Mouse (Mus musculus) intestine, embryonic 15.5 days (tissue): ENCODE results near the gene Pik3cg. TPM values are rescaled to one million over a fixed set of nuclear protein-coding genes. Genes with fewer than 3 reads are reported as not detected.

Experiments
- ATAC-seq: fragments of 200-750 bp; cut with Nextera tagmentation; 2 replicates; pipeline ENCODE4 v1.8.0; 2017; ENCODE audit warnings: moderate TSS enrichment, moderate library complexity
- H3K27ac ChIP-seq: fragments of 300-500 bp; sonication (generic); 2 replicates; pipeline ENCODE4 v1.5.1; 2015; ENCODE audit warnings: mild to moderate bottlenecking, inconsistent platforms
- H3K27me3 ChIP-seq: fragments of 300-500 bp; sonication (generic); replicated peaks from 2 replicates; pipeline ENCODE4 v1.6.1; 2015; ENCODE audit warnings: inconsistent platforms
- H3K36me3 ChIP-seq: fragments of 300-500 bp; sonication (generic); 2 replicates; pipeline ENCODE4 v1.6.1; 2015; ENCODE audit warnings: inconsistent platforms
- H3K4me1 ChIP-seq: fragments of 300-500 bp; sonication (generic); replicated peaks from 2 replicates; pipeline ENCODE4 v1.6.1; 2015; ENCODE audit warnings: inconsistent platforms
- H3K4me2 ChIP-seq: fragments of 300-500 bp; sonication (generic); replicated peaks from 2 replicates; pipeline ENCODE4 v1.6.1; 2015; ENCODE audit warnings: mild to moderate bottlenecking, inconsistent platforms
- H3K4me3 ChIP-seq: fragments of 300-500 bp; sonication (generic); replicated peaks from 2 replicates; pipeline ENCODE4 v1.5.1; 2015; ENCODE audit warnings: inconsistent platforms
- H3K9ac ChIP-seq: fragments of 300-500 bp; sonication (generic); 2 replicates; pipeline ENCODE4 v1.6.1; 2015; ENCODE audit warnings: inconsistent platforms
- H3K9me3 ChIP-seq: fragments of 300-500 bp; sonication (generic); 2 replicates; pipeline ENCODE4 v1.6.1; 2016; ENCODE audit warnings: inconsistent platforms
- WGBS: fragments of 180-500 bp; shearing (Covaris S2); methylation state at CpG from one replicate; pipeline ENCODE4 v1.1.7; 2015; 5-methylcytosine and 5-hydroxymethylcytosine counted together
- polyA plus RNA-seq: library from polyadenylated mRNA; unstranded; fragments of >200 nt; fragmentation: Nextera tagmentation; extraction: Ambion mirVana; gene quantifications from 2 replicates; pipeline ENCODE4 v1.2.1, GENCODE M21; 2015

Gene Pik3cg
- polyA plus RNA-seq, 1 experiment from 2014 or later: 2.3 TPM

DNA sequence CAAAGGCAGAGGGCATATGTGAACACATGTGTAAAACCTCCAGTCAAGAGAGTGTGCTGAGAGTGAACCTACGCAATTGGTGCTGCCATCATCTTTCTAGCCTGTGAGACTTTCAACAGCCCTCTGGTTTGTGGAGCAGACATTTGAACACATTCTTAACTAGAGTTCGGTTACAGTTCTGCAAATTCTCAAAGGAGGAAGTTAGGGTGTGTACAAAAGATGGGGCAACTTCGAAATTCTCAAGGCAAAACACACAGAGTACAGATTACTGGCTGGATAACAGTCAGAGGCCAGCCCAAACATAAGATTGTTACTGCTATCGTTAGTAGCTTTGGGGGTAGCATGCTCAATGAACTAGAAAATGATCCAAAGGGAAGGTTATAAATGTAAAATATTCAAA, 9.0 kb downstream of the Pik3cg start:
- no peak overlapping the region for H3K4me2 ChIP-seq
- H3K36me3 ChIP-seq: no peaks in the 10 kb centered on the region
- H3K9ac ChIP-seq: no peak overlapping the region
- no peaks in the 10 kb centered on the region for H3K27me3 ChIP-seq
- no peak overlapping the region for H3K4me3 ChIP-seq
- ATAC-seq: no peak
- H3K27ac ChIP-seq: no peak overlapping the region
- no peaks in the 10 kb centered on the region for H3K4me1 ChIP-seq
- 80% methylated on average over 4 of the region's 4 CpGs for WGBS
- H3K9me3 ChIP-seq: no peaks in the 10 kb centered on the region

DNA sequence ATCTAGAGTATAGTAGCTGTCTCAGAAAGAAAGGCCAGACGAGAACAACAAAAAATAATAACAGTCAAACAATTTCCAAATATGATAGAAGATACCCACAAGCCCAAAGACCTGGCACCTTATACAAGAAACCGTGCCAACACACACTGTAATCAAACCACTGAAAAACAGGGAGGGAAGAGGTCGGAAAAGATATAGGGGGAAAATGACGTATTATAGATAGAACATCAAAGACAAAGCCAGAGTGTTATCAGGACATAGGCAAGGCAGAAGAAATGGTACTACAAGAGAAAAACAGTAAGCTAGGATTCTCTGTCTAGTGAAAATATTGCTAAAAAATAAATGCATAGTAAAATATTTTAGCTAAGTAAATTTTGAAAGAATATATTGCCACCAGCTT, 10.4 kb downstream of the Pik3cg start:
- H3K27me3 ChIP-seq: no peaks in the 10 kb centered on the region
- no peak overlapping the region for H3K4me3 ChIP-seq
- no peak for ATAC-seq
- H3K36me3 ChIP-seq: no peaks in the 10 kb centered on the region
- H3K4me2 ChIP-seq: no peak overlapping the region
- no peak overlapping the region for H3K9ac ChIP-seq
- WGBS: 81% methylated on average over 4 of the region's 4 CpGs
- H3K27ac ChIP-seq: no peak overlapping the region
- no peaks in the 10 kb centered on the region for H3K9me3 ChIP-seq
- H3K4me1 ChIP-seq: no peaks in the 10 kb centered on the region

DNA sequence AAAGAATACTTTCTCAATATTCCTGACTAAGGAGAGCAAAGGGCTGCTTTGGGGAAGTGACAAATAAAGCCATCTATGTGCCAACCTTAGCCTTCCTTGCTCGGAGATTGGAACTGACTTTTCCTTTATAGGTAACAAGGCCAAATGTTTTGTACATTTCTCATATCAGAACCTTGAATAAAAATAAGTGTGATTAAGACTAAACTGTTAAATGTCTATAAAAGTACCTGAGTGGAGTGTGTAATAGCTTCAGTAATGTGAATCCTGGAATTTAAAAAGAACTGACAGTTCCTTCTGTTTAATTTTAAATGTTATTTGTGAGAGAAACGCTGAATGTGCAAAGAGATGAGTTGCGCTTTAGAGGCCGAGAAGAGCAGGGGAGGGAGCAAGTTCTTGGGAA, 13.5 kb downstream of the Pik3cg start:
- H3K4me3 ChIP-seq: no peak overlapping the region
- no peaks in the 10 kb centered on the region for H3K27me3 ChIP-seq
- no peak overlapping the region for H3K9ac ChIP-seq
- H3K4me1 ChIP-seq: no peaks in the 10 kb centered on the region
- no peak for ATAC-seq
- no peak overlapping the region for H3K4me2 ChIP-seq
- no peaks in the 10 kb centered on the region for H3K36me3 ChIP-seq
- no peaks in the 10 kb centered on the region for H3K9me3 ChIP-seq
- no peak overlapping the region for H3K27ac ChIP-seq
- WGBS: 79% methylated on average over 4 of the region's 4 CpGs

DNA sequence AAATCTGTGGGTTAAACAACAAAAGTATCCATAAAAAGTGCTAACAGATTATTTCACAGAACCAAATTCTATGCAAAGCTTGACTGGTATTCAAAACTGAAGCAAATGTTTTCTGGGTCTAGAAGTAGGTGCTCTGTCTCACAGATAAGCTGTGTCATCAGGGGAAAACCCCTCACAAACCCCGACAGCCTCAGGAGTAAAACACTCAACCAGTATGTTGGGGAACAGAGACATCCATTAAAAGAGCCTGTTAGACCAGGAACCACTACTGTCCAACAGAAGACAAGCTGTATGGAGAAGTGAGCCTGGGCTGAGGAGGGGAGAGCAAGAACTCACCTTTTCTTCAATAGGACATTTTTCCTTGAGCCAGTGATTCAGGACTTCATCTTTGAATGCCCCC, 14.1 kb downstream of the Pik3cg start:
- WGBS: 58% methylated on average over 1 of the region's 1 CpGs
- H3K9me3 ChIP-seq: no peaks in the 10 kb centered on the region
- no peak overlapping the region for H3K4me2 ChIP-seq
- H3K27ac ChIP-seq: no peak overlapping the region
- no peak for ATAC-seq
- H3K9ac ChIP-seq: no peak overlapping the region
- no peaks in the 10 kb centered on the region for H3K27me3 ChIP-seq
- no peaks in the 10 kb centered on the region for H3K4me1 ChIP-seq
- H3K4me3 ChIP-seq: no peak overlapping the region
- no peaks in the 10 kb centered on the region for H3K36me3 ChIP-seq

DNA sequence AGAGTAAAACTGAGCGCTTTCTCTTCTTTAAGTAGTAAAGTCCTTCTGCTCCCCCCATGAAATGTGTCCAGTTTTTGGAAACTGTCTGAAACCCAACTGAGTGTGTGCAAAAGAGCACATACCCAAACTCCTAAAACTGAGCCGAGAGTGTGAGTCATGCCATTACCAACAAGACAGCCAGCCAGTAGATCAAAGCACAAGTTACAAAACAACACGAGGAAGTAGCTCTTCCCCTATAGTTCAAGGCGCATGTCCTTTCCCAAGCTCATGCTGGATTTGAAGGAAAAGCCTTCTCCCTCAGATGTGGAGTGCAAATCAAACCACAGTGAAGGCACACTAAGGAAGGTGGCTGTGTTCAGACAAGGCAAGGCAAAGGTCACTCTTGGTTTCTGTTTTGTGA, 17.5 kb downstream of the Pik3cg start:
- Histone ChIP-seq H3K4me2 (no peak overlapping the region), H3K27ac (no peak overlapping the region), H3K4me1 (no peaks in the 10 kb centered on the region), H3K27me3 (no peaks in the 10 kb centered on the region), H3K9ac (no peak overlapping the region), H3K4me3 (no peak overlapping the region), H3K36me3 (no peaks in the 10 kb centered on the region), H3K9me3 (no peaks in the 10 kb centered on the region)
- ATAC-seq: no peak
- 75% methylated on average over 4 of the region's 4 CpGs for WGBS

DNA sequence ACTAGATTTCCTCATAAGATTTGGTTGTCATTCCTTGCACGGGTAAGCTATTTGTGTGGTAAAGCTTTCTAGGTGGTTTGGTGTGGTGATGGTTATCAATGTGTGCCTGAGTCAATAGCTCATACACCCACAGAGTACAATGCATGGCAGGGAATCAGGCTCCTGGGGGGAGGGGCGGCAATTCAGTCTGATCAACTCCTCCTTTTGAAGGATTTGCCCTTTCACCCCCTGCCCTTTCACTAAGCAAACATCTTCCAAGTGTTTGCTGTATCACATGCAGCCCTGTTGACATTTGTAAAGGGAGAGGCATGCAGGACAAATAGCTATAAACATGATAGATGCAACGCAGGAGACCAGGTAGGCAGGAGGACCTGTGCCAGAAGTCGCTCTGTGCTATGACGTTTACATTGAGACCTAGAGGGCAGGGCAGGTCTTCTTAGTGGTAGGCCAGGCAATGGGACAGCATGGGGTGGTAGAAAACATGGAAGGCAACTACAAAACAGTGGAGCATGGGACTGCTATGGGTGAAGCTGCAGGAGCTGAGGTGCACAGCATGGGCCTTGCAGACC, 20.7 kb downstream of the Pik3cg start:
- Histone ChIP-seq H3K9me3 (no peaks in the 10 kb centered on the region), H3K27me3 (no peaks in the 10 kb centered on the region)
- ATAC-seq: no peak

DNA sequence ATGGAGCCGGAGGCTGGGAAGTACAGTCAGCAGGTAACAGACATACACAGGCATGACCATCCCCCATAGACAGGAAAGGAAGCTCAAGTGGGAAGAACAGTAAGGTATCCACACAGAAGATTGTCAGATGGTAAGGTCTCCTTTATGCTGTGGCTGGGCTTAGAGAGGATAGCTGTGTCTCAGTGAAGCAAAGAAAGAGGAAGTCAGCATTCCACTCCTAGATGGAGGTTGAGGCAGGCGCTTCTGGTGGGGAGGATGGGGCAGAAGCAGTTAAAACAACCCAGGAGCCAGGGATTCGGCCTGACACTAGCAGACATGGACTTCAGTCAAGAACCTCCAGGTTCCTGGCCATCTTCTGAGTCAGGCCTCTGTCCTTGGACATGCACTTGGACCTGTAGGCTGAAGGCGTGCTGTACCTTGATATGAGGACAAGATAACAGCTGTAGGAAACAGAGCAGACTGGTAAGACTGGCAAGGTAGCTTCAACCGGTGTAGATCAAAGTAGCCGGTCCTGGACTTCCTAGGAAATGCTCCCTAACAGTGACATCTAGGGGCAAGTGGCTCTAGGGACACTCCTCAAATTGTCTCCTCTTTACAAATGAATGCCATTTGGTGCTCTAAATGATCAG, 21.7 kb downstream of the Pik3cg start:
- Histone ChIP-seq H3K27me3 (no peaks in the 10 kb centered on the region), H3K27ac (no peak overlapping the region), H3K9ac (no peak overlapping the region), H3K9me3 (no peaks in the 10 kb centered on the region), H3K4me2 (no peak overlapping the region), H3K4me1 (no peaks in the 10 kb centered on the region), H3K36me3 (no peaks in the 10 kb centered on the region), H3K4me3 (no peak overlapping the region)
- ATAC-seq: no peak
- WGBS: 70% methylated on average over 6 of the region's 6 CpGs

More for the DNA sequence above, 20.7 kb downstream of the Pik3cg start:
- Histone ChIP-seq H3K4me3 (no peak overlapping the region), H3K9ac (no peak overlapping the region), H3K36me3 (no peaks in the 10 kb centered on the region), H3K27ac (no peak overlapping the region), H3K4me2 (no peak overlapping the region), H3K4me1 (no peaks in the 10 kb centered on the region)
- WGBS: 50% methylated on average over 5 of the region's 5 CpGs

DNA sequence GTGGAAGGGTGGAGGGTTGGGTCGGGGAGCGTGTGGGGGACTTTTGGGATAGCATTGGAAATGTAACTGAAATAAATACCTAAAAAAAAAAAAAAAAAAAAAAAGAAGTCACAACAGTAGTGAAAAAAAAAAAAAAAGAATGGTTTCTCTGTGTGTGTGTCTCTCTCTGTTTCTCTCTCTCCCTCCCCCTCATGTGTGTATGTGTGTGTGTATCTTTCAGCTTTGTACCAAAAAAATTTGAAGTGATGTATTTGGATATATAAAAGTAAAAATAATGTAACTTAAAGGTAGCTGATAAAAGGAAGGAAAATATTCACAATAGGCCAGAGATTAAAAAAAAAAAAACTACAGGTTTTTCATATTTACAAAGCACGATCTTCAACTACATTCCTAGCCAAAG, 23.6 kb downstream of the Pik3cg start:
- WGBS: 89% methylated on average over 3 of the region's 3 CpGs
- H3K36me3 ChIP-seq: no peaks in the 10 kb centered on the region
- H3K27ac ChIP-seq: no peak overlapping the region
- no peak overlapping the region for H3K4me2 ChIP-seq
- no peaks in the 10 kb centered on the region for H3K27me3 ChIP-seq
- no peak overlapping the region for H3K4me3 ChIP-seq
- no peaks in the 10 kb centered on the region for H3K4me1 ChIP-seq
- H3K9me3 ChIP-seq: no peaks in the 10 kb centered on the region
- no peak for ATAC-seq
- no peak overlapping the region for H3K9ac ChIP-seq

DNA sequence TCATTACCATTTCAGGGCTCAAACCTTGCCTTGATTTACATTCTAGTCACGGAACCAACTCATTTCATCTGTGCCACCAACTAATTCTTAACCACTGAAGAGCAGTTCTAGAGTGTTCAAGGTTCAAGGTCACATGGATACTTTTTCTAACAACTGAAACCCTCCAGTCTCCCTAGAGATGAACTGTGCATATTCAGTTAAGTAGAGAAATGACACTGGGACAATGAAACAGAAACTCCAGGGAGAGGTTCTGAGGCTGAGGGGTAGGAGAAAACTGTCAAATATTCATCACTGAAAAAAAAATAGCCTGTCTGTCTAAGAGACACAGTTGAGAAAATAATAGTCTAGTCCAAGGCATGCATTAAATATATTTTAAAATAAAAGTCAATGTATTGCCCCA, 24.9 kb downstream of the Pik3cg start:
- Histone ChIP-seq H3K4me2 (no peak overlapping the region), H3K27ac (no peak overlapping the region), H3K27me3 (no peaks in the 10 kb centered on the region), H3K9me3 (no peaks in the 10 kb centered on the region), H3K9ac (no peak overlapping the region), H3K4me3 (no peak overlapping the region), H3K36me3 (no peaks in the 10 kb centered on the region), H3K4me1 (no peaks in the 10 kb centered on the region)
- ATAC-seq: no peak
- 83% methylated on average over 1 of the region's 1 CpGs for WGBS

DNA sequence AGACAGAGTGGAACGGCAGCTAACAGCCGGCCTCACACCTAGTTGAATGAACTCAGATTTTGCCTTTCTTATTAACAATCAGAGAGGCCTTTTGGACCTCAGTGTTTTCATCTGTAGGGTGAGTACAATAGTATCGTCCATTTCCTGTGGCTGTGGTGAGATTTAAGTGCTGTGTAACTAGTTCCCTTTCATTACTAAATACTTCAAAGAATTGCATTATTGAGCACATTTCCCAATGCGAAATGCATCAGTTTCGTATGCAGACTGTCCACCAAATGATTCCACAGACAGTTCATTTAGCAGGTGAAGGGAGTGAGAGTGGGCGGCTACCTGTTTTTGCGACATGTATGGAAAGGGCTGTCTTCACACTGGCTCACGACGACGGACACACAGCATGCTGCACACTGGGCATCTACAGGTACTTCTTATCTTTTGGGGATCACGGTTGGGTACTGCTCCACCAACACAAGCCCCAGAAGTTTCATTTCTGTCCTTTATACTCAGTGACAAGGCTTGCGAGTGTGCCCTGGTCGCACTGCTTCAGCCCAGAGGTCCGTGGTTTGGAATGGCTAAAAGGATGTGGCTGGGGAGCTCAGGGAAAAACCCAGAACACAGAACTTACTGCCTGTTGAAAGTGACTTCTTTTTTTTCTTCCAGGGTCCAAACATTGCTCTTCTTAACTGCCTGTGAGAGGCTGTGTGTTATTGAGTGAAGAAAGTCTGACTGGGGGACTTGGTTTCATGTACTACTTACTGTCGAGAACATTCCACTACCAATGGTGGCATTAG, 25.6 kb downstream of the Pik3cg start:
- no peak overlapping the region for H3K27ac ChIP-seq
- 90% methylated on average over 15 of the region's 15 CpGs for WGBS
- no peaks in the 10 kb centered on the region for H3K27me3 ChIP-seq
- H3K4me3 ChIP-seq: no peak overlapping the region
- H3K9ac ChIP-seq: no peak overlapping the region
- H3K4me2 ChIP-seq: no peak overlapping the region
- no peaks in the 10 kb centered on the region for H3K36me3 ChIP-seq
- ATAC-seq: no peak
- H3K4me1 ChIP-seq: no peaks in the 10 kb centered on the region
- no peaks in the 10 kb centered on the region for H3K9me3 ChIP-seq

DNA sequence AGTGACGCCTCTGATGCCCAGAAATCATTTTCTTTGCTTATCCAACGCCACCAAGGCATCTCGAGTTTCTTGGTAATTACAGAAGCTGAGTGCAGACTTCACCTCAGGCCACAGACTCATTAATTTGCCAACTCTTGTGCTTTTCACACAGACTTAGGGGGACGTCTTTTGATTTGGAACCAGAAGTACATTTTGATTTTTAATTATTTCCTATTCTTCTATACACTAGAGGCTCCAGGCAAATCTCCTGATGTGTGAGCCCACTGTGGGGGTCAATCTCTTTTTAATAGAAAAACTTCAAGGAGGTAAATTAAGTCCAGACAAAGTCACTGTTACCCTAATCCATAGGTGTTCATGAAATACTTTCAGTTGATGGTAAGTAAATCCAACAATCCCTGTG, 26.6 kb downstream of the Pik3cg start:
- Histone ChIP-seq H3K4me3 (no peak overlapping the region), H3K27ac (no peak overlapping the region), H3K4me2 (no peak overlapping the region), H3K4me1 (no peaks in the 10 kb centered on the region), H3K27me3 (no peaks in the 10 kb centered on the region), H3K36me3 (no peaks in the 10 kb centered on the region), H3K9ac (no peak overlapping the region), H3K9me3 (no peaks in the 10 kb centered on the region)
- WGBS: 64% methylated on average over 4 of the region's 4 CpGs
- no peak for ATAC-seq

DNA sequence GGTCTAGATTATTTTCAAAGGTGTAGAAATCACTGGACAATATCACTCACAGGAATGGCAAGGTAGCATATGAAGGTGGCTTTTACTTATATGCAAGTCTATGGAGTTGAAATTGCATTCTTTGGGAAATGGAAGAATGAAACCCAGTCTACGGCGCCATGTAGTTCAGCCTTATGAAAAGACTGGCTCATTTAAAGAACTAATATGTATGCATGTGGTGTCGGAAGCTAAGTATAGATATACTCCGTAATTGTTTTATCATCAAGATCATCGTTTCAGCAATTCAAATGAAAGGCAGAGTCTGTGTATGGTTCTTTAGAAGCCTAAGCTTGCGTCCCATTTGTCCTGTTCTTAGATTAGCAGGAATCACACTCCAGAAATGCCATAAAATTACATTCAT, 34.0 kb downstream of the Pik3cg start:
- ATAC-seq: no peak
- Histone ChIP-seq H3K4me3 (no peak overlapping the region), H3K4me2 (no peak overlapping the region), H3K9ac (no peak overlapping the region), H3K4me1 (no peaks in the 10 kb centered on the region), H3K27ac (no peak overlapping the region), H3K9me3 (no peaks in the 10 kb centered on the region), H3K36me3 (no peaks in the 10 kb centered on the region), H3K27me3 (no peaks in the 10 kb centered on the region)
- 94% methylated on average over 6 of the region's 6 CpGs for WGBS

DNA sequence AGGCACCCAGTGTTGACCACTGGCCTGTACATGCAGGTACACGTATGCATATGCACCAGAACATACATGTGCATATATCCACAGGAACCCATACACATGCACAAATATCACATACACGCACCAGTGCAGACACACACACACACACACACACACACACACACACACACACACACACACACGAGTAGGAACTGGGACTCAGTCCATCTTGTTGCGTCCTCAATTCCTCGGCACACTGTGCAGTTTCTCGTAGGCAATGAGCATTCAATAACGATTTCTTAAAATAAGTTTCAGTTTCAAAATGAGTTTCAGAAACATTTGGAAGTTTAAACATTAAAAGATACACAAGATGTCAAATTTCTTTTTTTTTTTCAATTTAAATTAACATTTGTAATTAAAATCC, 35.6 kb downstream of the Pik3cg start:
- 90% methylated on average over 7 of the region's 7 CpGs for WGBS
- Histone ChIP-seq H3K36me3 (no peaks in the 10 kb centered on the region), H3K27ac (no peak overlapping the region), H3K4me3 (no peak overlapping the region), H3K27me3 (no peaks in the 10 kb centered on the region), H3K9ac (no peak overlapping the region), H3K9me3 (no peaks in the 10 kb centered on the region), H3K4me1 (no peaks in the 10 kb centered on the region), H3K4me2 (no peak overlapping the region)
- no peak for ATAC-seq
